Mouse (Mus musculus) thymus, postnatal 4 days (tissue): ENCODE data around the gene Galntl5.
"Not testable (repeated sequence)": the region's sequence is repeated elsewhere in the genome, so short reads cannot be mapped to it uniquely, and the experiment has no call there.

Experiments
- DNase-seq: peaks from one replicate; pipeline ENCODE4 v3.0.0; 2021

The Galntl5 gene

GRCm38 (mm10) chr5:25213216-25213615 is 32.0 kb downstream of the Galntl5 start:
- DNase-seq: not testable (repeated sequence)

DNA sequence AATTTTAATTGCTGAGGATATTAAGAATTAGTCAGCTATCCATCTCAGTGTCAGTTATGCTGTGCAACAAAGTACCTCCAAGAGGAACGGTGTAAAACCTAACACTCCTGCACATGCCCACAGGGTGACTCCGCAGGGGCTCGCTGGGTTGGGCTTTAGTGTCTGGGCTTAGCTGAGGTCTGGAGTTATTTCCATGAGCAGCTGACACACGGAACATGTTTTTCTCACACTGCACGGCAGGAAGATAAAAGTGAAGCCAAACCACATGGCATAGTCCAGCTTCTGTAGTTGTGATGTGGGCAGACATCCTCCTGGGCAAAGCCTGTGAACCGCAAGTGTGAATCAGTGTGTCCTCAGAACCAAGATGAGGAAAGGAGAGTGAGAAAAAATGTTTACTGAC is 33.7 kb downstream of the Galntl5 start:
- DNase-seq: no peak

DNA sequence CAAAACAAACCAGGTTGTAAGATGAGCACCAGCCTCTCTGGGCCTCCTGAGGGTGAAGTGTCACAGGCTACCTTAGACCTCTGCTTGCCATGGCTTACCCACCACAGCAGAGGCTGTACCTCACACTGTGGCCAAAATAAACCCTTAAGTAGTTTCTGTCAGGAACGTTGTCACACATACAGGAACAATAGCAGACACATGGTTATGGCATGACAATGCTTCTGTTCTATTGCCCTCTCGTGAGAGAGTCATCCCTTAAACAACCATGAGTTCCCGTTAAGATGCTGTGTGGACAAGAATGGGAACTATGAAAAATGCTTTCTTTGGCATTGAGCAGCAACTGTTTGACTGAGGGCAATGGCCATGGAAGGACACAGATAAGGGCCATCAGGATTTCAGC is 40.3 kb downstream of the Galntl5 start, which contains the start of gene Galnt11:
Gene Galnt11 (plus strand): TSS at position 301 of the 400 bp plus-strand sequence.
- no peak for DNase-seq

GRCm38 (mm10) chr5:25222752-25223702 is 41.8 kb downstream of the Galntl5 start, which contains the start of gene E130116L18Rik:
TSS of gene E130116L18Rik (minus strand) at chr5:25223153.
- peak; percentile 93 for DNase-seq

DNA sequence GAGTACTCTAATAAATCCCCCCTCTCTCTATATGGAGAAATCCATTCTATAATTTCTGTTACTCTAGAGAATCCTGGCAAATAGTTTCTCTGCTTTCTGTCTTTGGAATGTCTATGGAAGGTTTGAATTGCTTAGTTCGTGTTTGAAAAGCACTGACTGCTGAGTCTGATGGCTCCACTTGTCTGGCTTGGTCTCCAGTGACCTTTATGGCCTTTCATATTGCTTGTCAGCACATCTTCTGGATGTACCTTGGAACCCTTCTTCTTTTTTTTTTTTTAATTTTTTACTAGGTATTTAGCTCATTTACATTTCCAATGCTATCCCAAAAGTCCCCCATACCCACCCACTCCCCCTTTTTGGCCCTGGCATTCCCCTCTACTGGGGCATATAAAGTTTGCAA is 43.1 kb downstream of the Galntl5 start:
- DNase-seq: not testable (repeated sequence)

DNA sequence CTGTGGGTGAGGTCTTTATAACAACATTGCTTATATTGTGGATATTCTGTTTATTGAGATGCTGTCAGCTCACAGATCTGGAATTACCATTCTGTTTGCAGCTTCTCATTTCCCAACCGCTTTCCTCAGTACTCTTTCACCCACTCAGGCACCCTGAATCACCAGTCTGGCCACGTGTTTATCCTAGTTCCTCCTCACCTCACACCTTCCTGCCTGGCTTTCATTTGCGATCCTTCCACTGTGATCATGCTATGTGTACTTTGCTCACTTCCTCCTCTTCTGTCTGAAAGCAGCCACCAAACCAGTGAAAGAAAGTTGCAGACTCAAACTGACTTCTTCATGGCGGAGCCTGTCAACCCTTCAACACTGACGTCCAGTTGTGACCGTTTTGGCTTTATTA is 61.8 kb downstream of the Galntl5 start:
- no peak for DNase-seq

DNA sequence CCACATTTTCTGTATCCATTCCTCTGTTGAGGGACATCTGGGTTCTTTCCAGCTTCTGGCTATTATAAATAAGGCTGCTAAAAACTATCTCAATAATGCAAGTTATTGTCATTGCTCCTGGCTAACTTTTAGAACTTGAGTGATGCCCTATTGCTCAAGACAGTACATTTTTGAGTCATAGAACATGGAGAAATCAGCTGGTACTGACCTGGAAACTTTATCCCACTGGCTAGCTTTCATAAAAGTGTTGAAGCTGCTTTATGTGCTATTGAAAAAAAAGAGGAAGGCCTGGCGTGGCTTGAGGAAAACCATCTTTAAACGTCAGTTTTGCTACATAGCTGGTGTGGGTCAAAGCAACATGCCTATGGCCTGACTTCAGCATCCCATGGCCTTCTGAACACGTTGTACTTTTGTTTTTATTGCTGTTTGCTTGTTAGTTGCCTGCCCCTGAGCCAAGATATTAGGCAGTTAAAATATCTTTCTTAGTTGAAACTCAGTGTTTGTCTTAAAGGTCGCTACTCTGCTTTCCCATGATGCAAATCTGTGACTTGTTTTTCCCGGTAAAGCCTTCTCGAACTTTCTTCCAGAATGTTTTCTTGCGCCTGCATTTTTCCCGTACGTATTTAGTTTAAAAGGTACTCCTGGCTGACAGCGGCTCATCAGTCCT is 64.7 kb downstream of the Galntl5 start:
- no peak for DNase-seq

GRCm38 (mm10) chr5:25246473-25246865 is 65.2 kb downstream of the Galntl5 start:
- no peak for DNase-seq

GRCm38 (mm10) chr5:25247036-25247435 is 65.8 kb downstream of the Galntl5 start:
- no peak for DNase-seq

DNA sequence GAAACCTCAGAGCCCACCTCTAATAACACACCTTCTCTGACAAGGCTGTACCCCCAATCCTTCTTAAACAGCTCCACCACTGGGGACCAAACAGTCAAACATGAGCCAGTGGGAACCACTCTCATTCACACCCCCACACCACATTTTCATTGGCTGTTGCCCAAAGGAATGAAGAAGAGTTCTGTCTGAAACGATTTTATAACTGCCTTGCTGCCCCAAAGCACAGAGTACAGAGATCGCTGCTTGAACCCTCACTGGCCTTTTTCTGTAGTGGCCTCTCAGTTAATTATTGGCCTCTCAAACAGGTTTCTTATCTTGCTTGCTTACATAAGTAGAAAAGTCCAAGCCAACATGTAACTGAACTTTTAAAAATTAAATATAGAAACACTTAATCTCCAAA is 71.2 kb downstream of the Galntl5 start:
- DNase-seq: no peak

DNA sequence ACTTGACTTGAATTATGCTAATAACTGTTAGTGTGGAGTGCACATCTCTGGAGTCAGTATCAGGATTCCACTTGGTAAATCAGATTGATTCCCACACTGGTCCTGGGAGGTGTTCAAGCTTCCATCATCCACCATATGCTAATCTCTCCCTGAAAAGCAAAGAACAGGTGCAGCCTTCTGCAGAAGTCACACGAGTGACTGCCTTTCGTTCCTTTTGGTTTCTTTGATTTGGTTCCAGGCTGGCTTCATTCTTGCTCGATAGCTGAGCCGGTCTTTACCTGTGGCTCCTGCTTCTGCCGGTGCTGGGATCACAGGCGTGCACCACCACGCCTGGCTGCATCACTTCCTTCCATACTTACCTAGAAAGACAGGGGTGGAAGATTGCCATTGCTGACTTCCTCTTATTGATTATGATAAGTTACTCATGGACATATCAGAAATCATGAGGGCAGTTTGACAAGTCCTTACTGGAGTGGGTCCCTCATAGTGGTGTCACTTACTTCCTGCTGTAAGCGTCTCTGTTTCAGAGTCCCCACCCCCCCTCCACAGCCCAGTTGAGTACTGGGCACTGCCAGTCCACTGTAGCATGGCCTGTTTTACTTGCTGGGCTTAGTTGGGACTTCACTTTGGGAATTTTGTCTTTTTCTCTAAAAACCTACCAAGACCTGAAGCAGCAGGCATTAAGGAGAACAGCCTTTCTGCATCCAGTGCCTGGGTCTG is 71.7 kb downstream of the Galntl5 start:
- no peak for DNase-seq

GRCm38 (mm10) chr5:25254491-25254890 is 73.2 kb downstream of the Galntl5 start:
- DNase-seq: no peak

DNA sequence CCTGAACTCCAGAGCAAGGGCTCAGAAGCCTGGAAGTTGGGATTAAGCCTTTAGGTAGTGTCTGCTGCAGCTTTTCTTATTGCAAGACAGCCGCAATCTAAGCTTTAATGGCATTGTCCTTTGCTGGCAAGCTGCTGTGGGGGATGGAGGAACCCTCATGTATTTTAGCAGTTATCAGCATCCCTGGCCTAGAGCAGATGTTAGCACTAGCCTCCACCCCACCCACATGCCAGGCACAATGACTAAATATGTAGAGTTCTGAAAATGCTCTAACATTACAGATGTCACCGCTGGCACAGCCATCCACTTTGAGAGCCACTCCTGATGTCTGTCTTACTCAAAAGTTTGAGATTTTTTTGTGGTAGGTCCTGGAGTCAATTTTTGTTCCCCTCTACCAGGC is 75.4 kb downstream of the Galntl5 start:
- DNase-seq: no peak

- DNase-seq: no peak
Observed at GRCm38 (mm10) chr5:25261452-25261851, 80.2 kb downstream of the Galntl5 start.

DNA sequence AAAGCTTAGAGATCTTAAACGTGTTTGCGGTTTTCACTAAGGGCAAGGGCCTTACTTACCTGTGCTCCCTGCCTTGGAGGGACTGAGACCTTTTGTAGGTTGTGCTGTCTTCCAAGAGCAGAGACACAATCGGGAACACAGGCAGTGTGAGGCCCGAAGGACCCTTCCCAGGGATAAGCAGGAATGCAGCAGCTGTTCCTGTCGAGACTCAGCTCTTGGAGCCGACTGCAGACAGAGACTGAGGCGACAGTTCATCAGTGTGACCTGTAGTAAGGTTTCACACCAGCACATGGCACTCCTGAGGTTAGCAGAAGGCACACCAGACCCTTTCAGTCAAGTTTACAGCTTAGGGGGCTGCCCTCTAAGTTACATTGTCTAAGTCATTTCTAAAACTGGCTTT is 81.0 kb downstream of the Galntl5 start:
- DNase-seq: no peak

DNA sequence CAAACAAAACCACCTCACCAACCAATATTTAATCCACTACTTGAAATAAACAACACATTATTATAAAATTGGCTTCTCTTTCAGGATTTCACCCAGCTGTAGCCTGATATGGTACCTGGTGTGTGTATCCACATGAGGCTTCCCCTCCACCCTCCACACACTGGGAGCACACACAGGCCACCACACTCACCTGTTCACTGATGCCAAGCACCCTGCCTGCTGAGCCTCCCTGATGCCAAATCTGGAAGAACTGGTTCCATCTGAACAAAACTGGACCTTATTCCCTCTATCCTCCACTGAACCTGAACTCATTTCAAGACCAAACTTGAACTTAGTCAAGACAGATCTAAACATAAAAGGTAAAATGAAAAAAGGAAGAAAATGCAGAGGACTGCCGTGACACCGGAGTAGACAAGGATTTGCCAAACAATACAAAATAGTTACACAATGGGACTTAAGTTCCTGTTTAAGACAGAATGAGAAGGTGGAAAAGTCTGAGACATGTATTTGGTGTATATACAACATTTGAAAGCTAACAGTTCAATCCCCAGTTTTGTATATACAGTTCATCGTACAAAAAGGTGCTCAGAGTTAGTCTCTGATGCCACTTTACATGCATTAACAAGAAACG is 87.1 kb downstream of the Galntl5 start:
- no peak for DNase-seq
